Mouse (Mus musculus) gastrocnemius, adult 8-10 months (tissue): ENCODE measurements around the gene Pglyrp4. TPM values are rescaled to one million over a fixed set of nuclear protein-coding genes. Genes with fewer than 3 reads are reported as not detected.
"Not testable (repeated sequence)": the region's sequence is repeated elsewhere in the genome, so short reads cannot be mapped to it uniquely, and the experiment has no call there.

ENCODE experiments used
- DNase-seq, 2 experiments: peaks; one replicate each; pipeline ENCODE4 v3.0.0; 2022; ENCODE audit warnings: low spot score in 2 of 2
- total RNA-seq, 4 experiments: library from RNA; stranded (reverse); gene quantifications; 2 replicates each; pipeline ENCODE4 v1.2.4; 2022

The Pglyrp4 gene
- total RNA-seq: not detected

DNA sequence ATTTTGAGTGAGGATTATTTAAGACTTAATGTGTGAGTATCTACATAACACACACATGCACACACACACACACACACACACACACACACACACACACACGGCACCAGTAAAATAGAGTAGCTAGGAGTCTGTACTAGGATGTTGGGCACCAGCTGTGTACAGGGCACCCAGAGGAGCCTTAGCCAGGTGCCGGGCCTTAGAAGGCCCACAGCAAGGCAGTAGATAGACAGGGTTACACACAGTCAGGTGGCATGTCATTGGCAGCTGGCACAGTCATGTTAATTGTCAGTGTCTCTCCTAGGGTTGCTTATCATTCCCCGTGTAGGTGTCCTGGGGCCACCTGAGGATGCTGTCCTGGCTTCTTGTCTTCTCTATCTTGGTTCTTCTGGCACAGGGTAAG, at the start of gene Pglyrp4:
Gene Pglyrp4, plus strand, starts transcription at position 301 of the 400 bp plus-strand sequence.
- DNase-seq: no peak

DNA sequence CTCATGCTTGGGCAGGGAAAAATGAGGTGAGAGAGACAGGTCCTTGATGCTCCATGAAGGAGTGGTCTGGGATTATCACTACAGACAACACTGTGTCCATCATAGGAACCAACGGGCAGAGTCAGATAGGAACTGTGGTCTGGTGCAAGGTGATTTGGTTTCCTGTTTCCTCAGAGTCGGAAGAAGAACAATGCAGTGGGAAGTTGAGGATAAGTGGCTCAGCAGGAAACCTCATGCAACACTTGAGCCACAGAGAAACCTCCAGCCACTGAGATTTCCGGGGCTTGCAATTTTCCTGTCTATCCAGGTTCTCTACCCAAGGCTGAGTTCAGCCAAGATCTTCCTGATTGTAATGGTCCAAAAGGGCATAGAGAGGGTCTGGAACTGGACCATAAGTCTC, 48.0 kb upstream of the Pglyrp4 start:
- DNase-seq: no peak

DNA sequence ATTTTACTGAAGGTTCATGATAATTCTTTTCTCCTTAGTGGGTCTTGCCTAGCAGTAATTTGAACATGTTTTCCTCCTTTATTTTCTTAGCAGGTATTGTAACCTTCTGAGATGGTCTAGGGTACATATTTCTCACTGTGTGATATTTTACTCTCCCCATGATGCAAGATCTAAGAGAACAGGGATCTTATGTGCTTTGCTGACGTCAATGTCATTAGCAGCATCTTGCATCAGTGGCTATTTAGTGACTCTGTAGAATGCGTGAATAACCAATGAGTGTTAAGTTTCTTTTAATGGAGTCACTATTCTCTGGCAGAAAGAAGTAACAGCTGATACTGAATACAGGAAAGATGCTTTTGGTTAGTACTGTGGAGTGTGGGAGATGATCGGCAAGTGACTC, 42.8 kb upstream of the Pglyrp4 start:
- no peak for DNase-seq

DNA sequence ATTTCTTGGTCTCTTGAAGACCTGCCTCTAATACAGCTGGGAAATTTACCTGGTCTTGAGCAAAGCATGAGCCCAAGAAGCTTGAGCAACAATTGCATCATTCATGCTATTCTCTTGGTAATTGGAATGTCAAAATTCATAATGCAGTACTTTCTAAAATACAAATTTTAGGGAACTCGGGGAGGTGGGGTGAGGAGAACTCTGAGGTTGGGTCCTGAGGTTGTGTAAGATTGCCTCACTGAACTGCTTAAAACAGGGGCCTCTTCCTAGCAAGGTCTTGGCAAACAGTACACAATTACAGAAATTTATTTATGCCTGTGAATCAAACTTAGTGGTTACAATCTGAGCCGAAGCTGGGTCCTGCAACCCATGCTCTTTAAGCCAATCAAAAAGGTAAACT, 39.9 kb upstream of the Pglyrp4 start:
- no peak for DNase-seq

DNA sequence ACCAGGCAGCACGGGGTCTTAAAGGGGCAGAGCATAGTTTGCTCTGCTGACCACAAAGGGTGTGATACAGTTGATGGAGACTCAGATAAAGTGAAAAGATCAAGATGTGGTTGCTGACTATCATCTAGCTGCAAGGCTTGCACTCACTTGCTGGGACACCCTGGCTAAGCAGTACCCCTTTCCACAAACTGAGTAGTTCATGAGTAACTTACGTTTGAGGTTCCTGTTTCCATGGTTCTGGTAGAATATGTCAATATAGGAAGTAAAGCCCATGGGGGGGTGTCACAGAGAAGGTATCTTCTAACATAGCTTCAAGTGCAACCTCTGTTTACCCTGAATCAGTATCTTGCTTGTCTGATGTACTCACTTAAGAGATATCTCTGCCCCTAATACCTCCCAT, 33.2 kb upstream of the Pglyrp4 start:
- no peak for DNase-seq

DNA sequence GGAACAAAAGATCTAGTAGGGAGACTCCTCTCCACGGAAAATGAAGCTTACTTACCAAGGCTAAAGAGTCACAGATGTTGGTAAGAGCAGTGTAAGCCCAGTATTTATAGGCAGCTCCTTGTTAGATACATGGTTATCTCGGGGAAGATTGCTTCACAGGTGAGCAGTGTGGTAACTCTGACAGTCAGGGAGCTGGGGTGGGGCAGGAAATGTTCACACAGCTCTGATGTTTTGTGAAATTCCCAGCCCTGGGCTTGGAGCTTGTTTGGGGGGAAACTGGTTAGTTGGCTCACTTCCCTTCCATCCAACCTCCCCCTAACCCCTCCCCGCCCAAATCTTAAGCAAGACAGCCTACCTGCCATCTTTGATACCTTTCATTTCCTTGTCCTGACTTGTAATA, 31.1 kb upstream of the Pglyrp4 start, which contains the start of gene S100a9:
Gene S100a9, minus strand, starts transcription at position 109 of the 400 bp plus-strand sequence.
- no peak for DNase-seq

DNA sequence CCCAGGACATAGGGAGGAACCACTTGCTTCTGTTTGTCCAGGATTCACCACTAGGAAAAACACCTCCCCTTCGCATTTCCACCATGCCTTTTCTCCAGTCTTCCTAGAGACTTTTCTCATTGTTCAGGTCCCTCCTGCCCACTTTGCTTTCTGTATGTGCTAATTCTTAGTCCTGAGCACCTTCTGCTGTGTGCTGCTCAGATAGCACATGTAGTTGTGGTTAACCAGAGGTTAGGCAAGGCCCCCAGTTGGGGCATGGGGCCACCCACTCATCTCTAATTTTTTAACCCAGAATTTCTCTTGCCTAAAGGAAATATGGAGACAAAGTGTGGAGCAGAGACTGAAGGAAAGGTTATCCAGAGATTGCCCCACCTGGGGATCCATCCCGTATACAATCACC, 24.5 kb upstream of the Pglyrp4 start:
- no peak for DNase-seq

DNA sequence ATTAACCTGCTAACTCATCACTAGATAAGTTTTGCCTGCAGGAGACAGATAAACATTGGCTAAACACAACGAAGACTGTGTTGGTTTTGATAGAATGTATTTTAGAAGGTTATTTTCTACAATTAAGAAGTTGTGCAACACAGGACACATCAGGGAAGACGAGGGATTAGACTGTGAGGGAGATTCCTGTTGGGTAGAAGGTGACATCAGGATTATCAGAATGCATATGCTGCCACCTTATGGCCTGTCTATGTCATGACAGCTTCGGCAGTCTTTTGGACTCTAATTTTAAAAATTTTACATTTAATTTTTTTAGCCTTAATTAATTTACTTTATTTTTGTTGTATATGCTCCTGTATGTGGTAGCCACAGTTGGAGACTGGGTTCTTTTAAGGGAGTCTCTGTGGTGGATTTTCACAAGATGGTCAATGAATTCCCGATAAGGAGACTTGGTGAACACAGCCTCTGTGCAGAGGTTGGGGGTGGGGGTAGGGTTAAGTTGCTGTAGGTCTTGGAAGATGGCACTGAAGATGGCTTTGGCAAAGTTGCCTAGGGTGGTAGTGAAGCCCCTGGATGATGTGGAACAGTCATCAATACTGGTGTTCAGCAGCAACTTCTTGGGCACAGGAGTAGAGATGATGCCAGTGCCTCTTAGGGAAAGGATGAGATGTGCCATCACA, 18.0 kb upstream of the Pglyrp4 start:
- DNase-seq: no peak

DNA sequence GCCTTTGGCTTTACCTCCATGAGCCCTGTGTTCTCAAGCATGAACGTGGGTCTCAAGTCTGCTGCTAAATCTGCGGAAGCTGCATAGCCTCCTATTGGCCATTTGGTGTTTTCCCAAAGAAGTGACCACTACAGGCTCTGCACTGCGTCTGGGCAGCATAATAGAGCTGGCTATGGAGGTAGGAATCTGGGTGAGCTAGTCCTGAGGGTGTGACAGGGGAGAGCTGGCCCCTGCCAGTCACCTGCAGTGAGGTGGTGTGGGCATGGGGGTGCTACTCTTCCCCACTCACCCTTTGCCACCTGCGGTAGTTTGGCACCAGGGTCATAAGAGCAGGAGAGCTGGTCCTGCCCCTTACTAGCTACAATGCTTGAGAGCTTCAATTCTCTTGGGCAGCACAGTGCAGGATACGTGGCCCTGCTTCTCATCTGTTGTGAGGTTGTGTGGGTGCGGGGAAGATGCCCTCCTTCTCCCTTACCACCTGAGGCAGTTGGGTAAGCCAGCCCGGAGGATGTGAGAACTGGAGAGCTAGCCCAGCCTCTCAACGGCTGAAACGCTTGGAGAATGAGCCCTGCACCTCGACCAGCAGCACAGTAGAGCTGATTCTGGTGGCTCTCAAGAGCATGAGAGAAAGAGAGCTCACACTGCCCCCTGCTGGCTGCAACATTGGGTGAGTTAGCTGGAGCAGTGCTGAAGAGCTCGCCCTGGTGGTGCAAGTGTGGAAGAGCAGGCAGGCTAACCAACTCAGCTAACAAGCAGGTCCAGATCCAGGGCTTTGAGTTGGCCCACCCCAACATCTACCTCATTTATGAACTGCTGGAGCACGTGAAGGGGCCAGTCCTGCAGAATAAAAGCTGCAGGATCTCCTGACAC, 16.9 kb upstream of the Pglyrp4 start:
- DNase-seq: peak; percentile 63 to 69

DNA sequence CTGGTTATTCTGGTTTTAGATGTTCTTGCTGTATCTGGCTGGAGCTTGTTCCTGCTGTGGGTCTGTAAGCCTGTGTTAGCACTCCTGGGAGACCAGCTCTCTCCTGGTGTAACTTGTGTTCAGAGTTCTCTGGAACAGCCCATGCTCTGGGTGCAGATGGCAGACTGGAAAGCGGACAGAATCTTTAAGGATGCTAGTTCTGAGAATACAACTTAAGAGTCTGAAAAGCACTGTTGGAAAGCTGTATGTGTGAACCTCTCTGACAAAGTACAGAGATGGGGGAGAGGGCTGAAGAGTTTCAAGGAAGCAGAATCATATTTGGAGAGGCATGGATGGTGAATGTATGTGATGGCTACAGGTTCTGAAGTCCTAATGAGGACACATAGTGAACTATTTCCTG, 23.0 kb downstream of the Pglyrp4 start:
- no peak for DNase-seq

DNA sequence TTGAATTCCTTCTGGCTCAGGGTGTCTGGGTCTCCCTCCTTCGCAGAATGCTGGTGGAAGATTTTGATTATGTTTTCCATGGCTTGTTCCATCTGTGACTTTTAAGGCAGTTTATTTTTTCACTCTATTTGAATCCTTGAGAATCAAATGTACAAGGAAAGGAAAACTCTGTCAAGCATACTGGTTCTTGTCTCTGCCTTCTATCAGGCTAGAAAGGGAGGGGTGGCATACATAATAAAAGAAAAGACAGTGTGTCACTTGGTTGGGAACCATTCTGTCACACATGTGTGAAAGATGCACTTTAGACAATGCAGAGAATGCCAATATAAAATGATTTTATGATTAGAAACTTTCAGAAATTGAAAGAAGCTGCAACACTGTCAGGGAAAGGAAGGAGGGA, 51.1 kb downstream of the Pglyrp4 start, which contains the start of gene Gm5849:
Gene Gm5849, minus strand, starts transcription at position 101 of the 400 bp plus-strand sequence.
- not testable (repeated sequence) for DNase-seq

Other genes starting within 250 kb of the Pglyrp4 start
- gene Snapin, start 235.9 kb upstream of the Pglyrp4 start, total RNA-seq: 10 to 100 TPM; 77.7 to 93.9 (median 78.5) TPM
- 100 to 1,000 TPM; 112 to 117 (median 114) TPM for gene Chtop, start 217.4 kb upstream of the Pglyrp4 start, total RNA-seq
- 100 to 1,000 TPM; 157 to 190 (median 173) TPM for gene S100a1, start 212.5 kb upstream of the Pglyrp4 start, total RNA-seq
- 10 to 100 TPM in 3 of 4 experiments, 1 to 10 TPM in 1; 7.5 to 16.2 (median 11.8) TPM for gene S100a13, start 212.5 kb upstream of the Pglyrp4 start, total RNA-seq
- gene S100a14, start 200.1 kb upstream of the Pglyrp4 start, total RNA-seq: not detected
- gene S100a16, start 189.7 kb upstream of the Pglyrp4 start, total RNA-seq: 10 to 100 TPM; 50.1 to 57.1 (median 51.9) TPM
- not detected for gene S100a3, start 166.3 kb upstream of the Pglyrp4 start, total RNA-seq
- not detected for gene S100a2, start 136.7 kb upstream of the Pglyrp4 start, total RNA-seq
- not detected for gene Gm42674, start 125.0 kb upstream of the Pglyrp4 start, total RNA-seq
- gene S100a4, start 123.1 kb upstream of the Pglyrp4 start, total RNA-seq: 10 to 100 TPM in 2 of 4 experiments, 1 to 10 TPM in 2; 4.9 to 29.2 (median 11.3) TPM
- 1 to 10 TPM in 2 of 4 experiments, under 1 TPM in 1, not detected in 1; 0.68 to 2.5 (median 2.2) TPM for gene S100a5, start 118.4 kb upstream of the Pglyrp4 start, total RNA-seq
- gene S100a6, start 114.0 kb upstream of the Pglyrp4 start, total RNA-seq: 10 to 100 TPM; 38.3 to 90.6 (median 55.1) TPM
- gene S100a7a, start 72.9 kb upstream of the Pglyrp4 start, total RNA-seq: not detected
- gene S100a8, start 57.9 kb upstream of the Pglyrp4 start, total RNA-seq: under 1 TPM in 2 of 4 experiments, not detected in 2; 0.75 to 0.92 TPM
- gene S100a9, start 31.2 kb upstream of the Pglyrp4 start, total RNA-seq: not detected
- not detected for gene Gm5849, start 51.0 kb downstream of the Pglyrp4 start, total RNA-seq